Mouse (Mus musculus): ENCODE results near the gene Pmel. TPM values are rescaled to one million over a fixed set of nuclear protein-coding genes. Genes with fewer than 3 reads are reported as not detected.
"Not testable (repeated sequence)": the region's sequence is repeated elsewhere in the genome, so short reads cannot be mapped to it uniquely, and the experiment has no call there.

The Pmel gene
- polyA plus RNA-seq, 1 experiment from 2014 or later = 8.3 TPM

GRCm38 (mm10) chr10:128704491-128705316, 709 bp downstream of the Pmel start, which contains the start of gene Cdk2:
Gene Cdk2 (minus strand): TSS chr10:128705031.
- WGBS = 0% methylated on average over 61 of the region's 62 CpGs
- peaks cover 32% of the 10 kb centered on the region for H3K36me3 ChIP-seq
- peak within 1 kb of the TSS; percentile 89 for H3K9ac ChIP-seq
- no peaks in the 10 kb centered on the region for H3K9me3 ChIP-seq
- H3K27ac ChIP-seq = peak within 1 kb of the TSS; percentile 97
- peak within 1 kb of the TSS; percentile 84 for H3K4me2 ChIP-seq
- peak within 1 kb of the TSS; percentile 85 for H3K4me3 ChIP-seq
- peak; percentile 91 for ATAC-seq (ENCODE audit: insufficient number of reproducible peaks, insufficient read depth, low FRiP score, low TSS enrichment, low read depth)
- H3K27me3 ChIP-seq = no peaks in the 10 kb centered on the region
- peaks cover 16% of the 10 kb centered on the region for H3K4me1 ChIP-seq

GRCm38 (mm10) chr10:128705317-128705693, 1.3 kb downstream of the Pmel start:
- ATAC-seq (ENCODE audit: insufficient number of reproducible peaks, insufficient read depth, low FRiP score, low TSS enrichment, low read depth) = no peak
- Histone ChIP-seq H3K4me1 (peaks cover 16% of the 10 kb centered on the region), H3K27me3 (no peaks in the 10 kb centered on the region), H3K4me2 (peak overlapping the region; percentile 84), H3K4me3 (peak overlapping the region; percentile 85), H3K27ac (peak overlapping the region; percentile 97), H3K9me3 (no peaks in the 10 kb centered on the region), H3K36me3 (peaks cover 26% of the 10 kb centered on the region), H3K9ac (peak overlapping the region; percentile 89)
- 7% methylated on average over 11 of the region's 11 CpGs for WGBS

- not testable (repeated sequence) for H3K9ac ChIP-seq; H3K27ac ChIP-seq; H3K4me3 ChIP-seq; H3K4me2 ChIP-seq; H3K9me3 ChIP-seq; H3K27me3 ChIP-seq; H3K36me3 ChIP-seq; ATAC-seq (ENCODE audit: insufficient number of reproducible peaks, insufficient read depth, low FRiP score, low TSS enrichment, low read depth); H3K4me1 ChIP-seq
- WGBS = 93% methylated on average over 7 of the region's 7 CpGs
These were observed 7.3 kb downstream of the Pmel start for GRCm38 (mm10) chr10:128711318-128711717.

- no peak for ATAC-seq (ENCODE audit: insufficient number of reproducible peaks, insufficient read depth, low FRiP score, low TSS enrichment, low read depth)
- WGBS = 86% methylated on average over 19 of the region's 19 CpGs
- H3K9ac ChIP-seq = no peak overlapping the region
These were observed 11.9 kb downstream of the Pmel start for GRCm38 (mm10) chr10:128715559-128716537.

GRCm38 (mm10) chr10:128725466-128725865, 21.5 kb downstream of the Pmel start:
- peaks cover 13% of the 10 kb centered on the region; the same call in 1 of the 2 replicates for H3K36me3 ChIP-seq
- 82% methylated on average over 4 of the region's 4 CpGs for WGBS
- H3K4me2 ChIP-seq; H3K4me3 ChIP-seq; H3K4me1 ChIP-seq; H3K27ac ChIP-seq; H3K27me3 ChIP-seq; ATAC-seq (ENCODE audit: insufficient number of reproducible peaks, insufficient read depth, low FRiP score, low TSS enrichment, low read depth); H3K9ac ChIP-seq; H3K9me3 ChIP-seq: not testable (repeated sequence)

More at GRCm38 (mm10) chr10:128715559-128716537, 11.9 kb downstream of the Pmel start:
- Histone ChIP-seq H3K27me3 (no peaks in the 10 kb centered on the region), H3K4me1 (no peaks in the 10 kb centered on the region), H3K4me3 (no peak overlapping the region), H3K27ac (no peak overlapping the region), H3K4me2 (no peak overlapping the region), H3K9me3 (no peaks in the 10 kb centered on the region), H3K36me3 (peaks cover 18% of the 10 kb centered on the region)

- H3K27ac ChIP-seq = no peak overlapping the region
- H3K9ac ChIP-seq = no peak overlapping the region
- ATAC-seq (ENCODE audit: insufficient number of reproducible peaks, insufficient read depth, low FRiP score, low TSS enrichment, low read depth) = no peak
- peaks cover 18% of the 10 kb centered on the region for H3K36me3 ChIP-seq
- no peak overlapping the region for H3K4me2 ChIP-seq
- no peak overlapping the region for H3K4me3 ChIP-seq
- 0 out of 2 replicates have a peak, but pooled peaks cover 2% of the 10 kb centered on the region for H3K4me1 ChIP-seq
- H3K9me3 ChIP-seq = no peaks in the 10 kb centered on the region
- WGBS = 84% methylated on average over 5 of the region's 5 CpGs
- no peaks in the 10 kb centered on the region for H3K27me3 ChIP-seq
These were observed 24.1 kb downstream of the Pmel start for GRCm38 (mm10) chr10:128728059-128728458.

GRCm38 (mm10) chr10:128731002-128731433, 27.0 kb downstream of the Pmel start:
- WGBS = 20% methylated on average over 10 of the region's 10 CpGs
- peaks cover 40% of the 10 kb centered on the region for H3K36me3 ChIP-seq
- H3K9me3 ChIP-seq = no peaks in the 10 kb centered on the region
- H3K27ac ChIP-seq = no peak overlapping the region
- H3K9ac ChIP-seq = no peak overlapping the region
- H3K4me1 ChIP-seq = 0 out of 2 replicates have a peak, but pooled peaks cover 2% of the 10 kb centered on the region
- no peak overlapping the region for H3K4me3 ChIP-seq
- peak overlapping the region; percentile 34; the same call in 1 of the 2 replicates for H3K4me2 ChIP-seq
- no peaks in the 10 kb centered on the region for H3K27me3 ChIP-seq
- no peak for ATAC-seq (ENCODE audit: insufficient number of reproducible peaks, insufficient read depth, low FRiP score, low TSS enrichment, low read depth)

- H3K27me3 ChIP-seq = no peaks in the 10 kb centered on the region
- no peak overlapping the region for H3K9ac ChIP-seq
- no peak overlapping the region for H3K27ac ChIP-seq
- H3K9me3 ChIP-seq = no peaks in the 10 kb centered on the region
- H3K4me2 ChIP-seq = no peak overlapping the region
- 0 out of 2 replicates have a peak, but pooled peaks cover 2% of the 10 kb centered on the region for H3K4me1 ChIP-seq
- no peak overlapping the region for H3K4me3 ChIP-seq
- peaks cover 40% of the 10 kb centered on the region for H3K36me3 ChIP-seq
- no peak for ATAC-seq (ENCODE audit: insufficient number of reproducible peaks, insufficient read depth, low FRiP score, low TSS enrichment, low read depth)
These were observed 28.0 kb downstream of the Pmel start for GRCm38 (mm10) chr10:128731992-128732391.

GRCm38 (mm10) chr10:128737435-128737834, 33.4 kb downstream of the Pmel start:
- 0 out of 2 replicates have a peak, but pooled peaks have one; percentile 32 for ATAC-seq (ENCODE audit: insufficient number of reproducible peaks, insufficient read depth, low FRiP score, low TSS enrichment, low read depth)
- Histone ChIP-seq H3K27ac (no peak overlapping the region), H3K4me3 (peak overlapping the region; percentile 17), H3K36me3 (peaks cover 26% of the 10 kb centered on the region), H3K9me3 (no peaks in the 10 kb centered on the region), H3K27me3 (peaks cover 4% of the 10 kb centered on the region; the same call in 1 of the 2 replicates), H3K4me2 (peak overlapping the region; percentile 49), H3K9ac (peak overlapping the region; percentile 49; the same call in 1 of the 2 replicates), H3K4me1 (peaks cover 4% of the 10 kb centered on the region)
- WGBS = 2% methylated on average over 15 of the region's 15 CpGs

GRCm38 (mm10) chr10:128740296-128740695, 36.3 kb downstream of the Pmel start:
- H3K4me1 ChIP-seq = peaks cover 21% of the 10 kb centered on the region
- H3K4me2 ChIP-seq = no peak overlapping the region
- peaks cover 15% of the 10 kb centered on the region for H3K27me3 ChIP-seq
- no peak for ATAC-seq (ENCODE audit: insufficient number of reproducible peaks, insufficient read depth, low FRiP score, low TSS enrichment, low read depth)
- H3K36me3 ChIP-seq = 0 out of 2 replicates have a peak, but pooled peaks cover 5% of the 10 kb centered on the region
- H3K9ac ChIP-seq = no peak overlapping the region
- no peak overlapping the region for H3K4me3 ChIP-seq
- WGBS = 70% methylated on average over 2 of the region's 2 CpGs
- H3K27ac ChIP-seq = no peak overlapping the region
- no peaks in the 10 kb centered on the region for H3K9me3 ChIP-seq

GRCm38 (mm10) chr10:128742616-128743015, 38.6 kb downstream of the Pmel start:
- H3K4me1 ChIP-seq = peaks cover 18% of the 10 kb centered on the region
- no peaks in the 10 kb centered on the region for H3K9me3 ChIP-seq
- peak overlapping the region; percentile 88 for H3K4me2 ChIP-seq
- WGBS = 31% methylated on average over 4 of the region's 4 CpGs
- peak overlapping the region; percentile 75 for H3K4me3 ChIP-seq
- peak overlapping the region; percentile 87; the same call in 1 of the 2 replicates for H3K9ac ChIP-seq
- ATAC-seq (ENCODE audit: insufficient number of reproducible peaks, insufficient read depth, low FRiP score, low TSS enrichment, low read depth) = no peak
- peak overlapping the region; percentile 48 for H3K27ac ChIP-seq
- peaks cover 15% of the 10 kb centered on the region for H3K27me3 ChIP-seq
- H3K36me3 ChIP-seq = no peaks in the 10 kb centered on the region

Data from embryonic facial prominence, embryonic 13.5 days (tissue).